Mouse (Mus musculus): ENCODE data around the gene Chuk.

DNA sequence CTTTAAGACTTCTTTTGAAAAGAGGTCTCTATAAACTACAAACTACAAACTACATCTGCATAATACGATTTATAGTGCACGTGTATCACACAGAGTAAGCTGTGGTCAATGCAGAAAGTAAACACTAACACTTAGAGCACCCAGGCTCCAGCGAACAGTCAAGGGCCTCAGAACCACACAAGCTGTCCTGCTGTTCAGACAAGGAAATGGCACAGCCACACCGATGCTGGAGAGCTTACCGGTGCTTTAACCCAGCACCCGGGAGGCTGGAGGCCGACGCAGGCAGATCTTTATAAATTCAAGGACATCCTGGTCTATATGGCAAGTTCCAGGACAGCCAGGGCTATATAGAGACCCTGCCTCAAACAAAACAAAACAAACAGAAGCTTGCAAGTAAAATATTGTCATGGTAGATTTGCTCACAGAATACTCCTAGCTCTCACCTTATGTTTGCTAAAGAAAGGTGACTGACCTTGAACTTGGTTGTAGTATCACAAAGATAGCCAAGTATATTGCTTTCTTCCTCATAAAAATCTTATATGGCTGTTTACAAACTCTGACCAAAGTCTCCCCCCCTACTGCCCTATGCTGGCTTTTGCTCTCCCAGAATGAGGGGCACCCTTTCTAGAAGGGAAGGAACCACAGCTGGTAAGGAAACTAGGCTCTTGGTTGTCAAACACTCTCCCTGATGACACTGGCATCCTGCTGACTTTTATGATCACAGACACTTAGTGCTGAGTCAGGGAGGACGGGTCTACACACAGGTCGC lies 20.6 kb upstream of the Chuk start:
- TF ChIP-seq CTCF (IDR thresholded peaks at IDR 0.05; ENCODE audit: low read depth), result no peak
- no peak for TF ChIP-seq EP300 (IDR thresholded peaks at IDR 0.05; ENCODE audit: low read depth)
